Mouse (Mus musculus) urinary bladder, postnatal 10 days (tissue): Measurements from ENCODE around the gene Nop2.

Experiments used
- DNase-seq: peaks from one replicate; pipeline ENCODE4 v3.0.0; 2022; ENCODE audit warnings: low spot score

Gene Nop2

GRCm38 (mm10) chr6:125173256-125173655 is 41.5 kb downstream of the Nop2 start:
- DNase-seq, result no peak

- DNase-seq, result no peak
These were observed 43.8 kb downstream of the Nop2 start for GRCm38 (mm10) chr6:125175469-125175868.

GRCm38 (mm10) chr6:125179601-125180000 is 47.9 kb downstream of the Nop2 start:
- DNase-seq, result no peak

GRCm38 (mm10) chr6:125182133-125182532 is 50.4 kb downstream of the Nop2 start:
- DNase-seq, result no peak

- no peak for DNase-seq
These were observed 54.5 kb downstream of the Nop2 start for GRCm38 (mm10) chr6:125186203-125186602.

GRCm38 (mm10) chr6:125190816-125191215 is 59.1 kb downstream of the Nop2 start:
- DNase-seq, result no peak

- DNase-seq, result peak; percentile 89
These were observed 59.8 kb downstream of the Nop2 start, which contains the start of the genes Ncapd2 and Mrpl51 for GRCm38 (mm10) chr6:125191332-125192015. Gene Ncapd2, minus strand, starts transcription at chr6:125191701. Gene Mrpl51, plus strand, starts transcription at chr6:125191801.

- peak; percentile 75 for DNase-seq
These were observed 60.5 kb downstream of the Nop2 start for GRCm38 (mm10) chr6:125192016-125192714.

- no peak for DNase-seq
These were observed 61.1 kb downstream of the Nop2 start for GRCm38 (mm10) chr6:125192841-125193240.

GRCm38 (mm10) chr6:125193390-125193789 is 61.7 kb downstream of the Nop2 start:
- no peak for DNase-seq
